Mouse (Mus musculus) lung, postnatal 0 days (tissue): ENCODE data around the gene Luzp1. TPM values are rescaled to one million over a fixed set of nuclear protein-coding genes. Genes with fewer than 3 reads are reported as not detected.

ENCODE experiments used
- ATAC-seq: fragments of 200-750 bp; cut with Nextera tagmentation; 2 replicates; pipeline ENCODE4 v1.8.0; 2017; ENCODE audit warnings: moderate library complexity
- DNase-seq: peaks from one replicate; pipeline ENCODE4 v3.0.0-alpha.2; 2016; ENCODE audit warnings: low spot score
- H3K27ac ChIP-seq: fragments of 300-500 bp; sonication (generic); 2 replicates; pipeline ENCODE4 v1.5.1; 2014; ENCODE audit warnings: antibody characterized with exemption, mild to moderate bottlenecking, low read length, mixed read lengths
- H3K27me3 ChIP-seq: fragments of 300-500 bp; sonication (generic); replicated peaks from 2 replicates; pipeline ENCODE4 v1.6.1; 2014; ENCODE audit warnings: low read length, mixed read lengths; ENCODE audit not compliant: insufficient read depth
- H3K36me3 ChIP-seq: fragments of 300-500 bp; sonication (generic); 2 replicates; pipeline ENCODE4 v1.6.1; 2014; ENCODE audit warnings: low read length, mixed read lengths; ENCODE audit not compliant: insufficient read depth
- H3K4me1 ChIP-seq: fragments of 300-500 bp; sonication (generic); 2 replicates; pipeline ENCODE4 v1.6.1; 2014; ENCODE audit warnings: antibody characterized with exemption, low read depth, low read length, mixed read lengths; ENCODE audit not compliant: insufficient read depth
- H3K4me2 ChIP-seq: fragments of 300-500 bp; sonication (generic); replicated peaks from 2 replicates; pipeline ENCODE4 v1.6.1; 2014; ENCODE audit warnings: low read depth, mild to moderate bottlenecking, low read length, moderate library complexity, mixed read lengths
- H3K4me3 ChIP-seq: fragments of 300-500 bp; sonication (generic); 2 replicates; pipeline ENCODE4 v1.5.1; 2014; ENCODE audit warnings: low read depth, low read length
- H3K9ac ChIP-seq: fragments of 300-500 bp; sonication (generic); replicated peaks from 2 replicates; pipeline ENCODE4 v1.6.1; 2014; ENCODE audit warnings: low read depth, mild to moderate bottlenecking
- H3K9me3 ChIP-seq: fragments of 300-500 bp; sonication (generic); 2 replicates; pipeline ENCODE4 v1.6.1; 2016; ENCODE audit warnings: low read length, mixed read lengths
- CTCF ChIP-seq: IDR thresholded peaks from 2 replicates; pipeline ENCODE4 v1.5.1; 2016; ENCODE audit warnings: antibody characterized with exemption, mild to moderate bottlenecking
- EP300 ChIP-seq: IDR thresholded peaks from 2 replicates; pipeline ENCODE4 v1.6.1; 2016; ENCODE audit warnings: antibody characterized with exemption, mild to moderate bottlenecking, control low read depth
- WGBS: fragments of 180-500 bp; shearing (Covaris S2); extraction: QIAGEN DNeasy Blood & Tissue Kit; methylation state at CpG from one replicate; pipeline ENCODE4 v1.1.7; 2014; 5-methylcytosine and 5-hydroxymethylcytosine counted together
- polyA plus RNA-seq: library from polyadenylated mRNA; unstranded; fragments of >200 nt; fragmentation: Nextera tagmentation; extraction: Ambion mirVana; gene quantifications from 2 replicates; pipeline ENCODE4 v1.2.1, GENCODE M21; 2015

The Luzp1 gene
- polyA plus RNA-seq, 1 experiment from 2014 or later, result 109 TPM

DNA sequence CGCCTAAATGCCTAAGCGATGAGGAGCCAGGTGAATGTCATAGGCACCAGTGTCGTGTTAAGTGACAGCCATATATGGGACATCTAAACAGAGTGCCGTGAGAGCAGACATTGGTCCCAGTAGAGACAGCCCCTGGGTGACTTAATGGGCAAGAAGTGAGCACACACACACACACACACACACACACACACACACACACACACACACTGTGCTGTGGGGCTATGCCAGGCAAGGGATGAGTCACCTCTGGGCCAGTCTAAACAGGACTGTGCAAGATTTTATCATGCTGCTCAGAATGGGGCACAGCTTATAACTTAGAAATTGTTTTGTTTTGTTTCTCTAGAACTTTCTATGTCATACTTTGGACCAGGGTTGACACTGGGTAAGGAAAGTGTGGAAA, 35.5 kb upstream of the Luzp1 start:
- TF ChIP-seq EP300 (0 out of 2 replicates have a peak, but pooled peaks have one; percentile 22), CTCF (no peak)
- peak; percentile 79 for ATAC-seq
- no peaks in the 10 kb centered on the region for H3K27me3 ChIP-seq
- H3K4me2 ChIP-seq, result no peak overlapping the region
- H3K27ac ChIP-seq, result no peak overlapping the region
- WGBS, result 79% methylated on average over 4 of the region's 4 CpGs
- no peaks in the 10 kb centered on the region for H3K4me1 ChIP-seq
- no peak for DNase-seq
- no peaks in the 10 kb centered on the region for H3K9me3 ChIP-seq
- H3K4me3 ChIP-seq, result no peak overlapping the region
- no peaks in the 10 kb centered on the region for H3K36me3 ChIP-seq
- no peak overlapping the region for H3K9ac ChIP-seq

GRCm38 (mm10) chr4:136439106-136439505, 30.5 kb upstream of the Luzp1 start:
- H3K9me3 ChIP-seq, result no peaks in the 10 kb centered on the region
- H3K4me3 ChIP-seq, result no peak overlapping the region
- H3K36me3 ChIP-seq, result no peaks in the 10 kb centered on the region
- H3K27ac ChIP-seq, result no peak overlapping the region
- 53% methylated on average over 4 of the region's 4 CpGs for WGBS
- no peak overlapping the region for H3K4me2 ChIP-seq
- H3K4me1 ChIP-seq, result no peaks in the 10 kb centered on the region
- DNase-seq (peak; percentile 17), ATAC-seq (no peak)
- H3K27me3 ChIP-seq, result no peaks in the 10 kb centered on the region
- TF ChIP-seq CTCF (no peak), EP300 (no peak)
- no peak overlapping the region for H3K9ac ChIP-seq

DNA sequence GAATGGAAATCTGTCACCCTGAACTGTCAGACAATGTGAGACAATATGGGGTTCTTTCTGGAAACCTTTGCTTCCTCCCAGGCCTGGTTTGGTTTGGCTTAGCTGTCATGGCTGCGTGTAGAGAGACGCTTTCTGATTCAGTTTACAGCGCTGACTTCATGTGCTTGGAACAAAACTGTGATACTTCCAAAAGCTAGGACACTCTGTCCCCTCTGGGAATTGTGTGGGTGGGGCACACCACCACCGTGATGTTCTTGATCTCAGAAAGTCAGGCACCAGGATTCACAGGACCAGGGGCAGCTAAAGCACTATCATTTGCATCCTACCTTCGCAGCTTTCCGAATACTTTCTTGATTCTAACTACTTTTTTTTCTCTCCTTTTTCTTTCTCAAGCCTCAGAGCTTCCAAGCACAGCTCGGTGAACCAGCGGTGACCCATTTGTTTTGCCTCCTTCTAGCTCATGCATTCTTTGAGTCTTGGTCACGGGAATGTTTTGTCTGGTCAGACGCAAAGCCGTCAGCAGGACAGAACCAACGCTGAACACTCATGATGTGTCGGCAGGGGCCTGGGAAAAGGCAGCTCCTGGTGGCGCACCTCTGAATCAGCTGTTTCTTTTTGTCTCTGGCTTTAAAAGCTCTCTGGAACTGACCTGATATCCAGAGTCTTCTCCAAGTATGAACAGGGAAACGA, 28.1 kb upstream of the Luzp1 start:
- 62% methylated on average over 15 of the region's 15 CpGs for WGBS
- H3K36me3 ChIP-seq, result no peaks in the 10 kb centered on the region
- no peaks in the 10 kb centered on the region for H3K9me3 ChIP-seq
- no peak overlapping the region for H3K4me3 ChIP-seq
- no peak overlapping the region for H3K9ac ChIP-seq
- no peak for DNase-seq
- H3K4me2 ChIP-seq, result no peak overlapping the region
- H3K27me3 ChIP-seq, result no peaks in the 10 kb centered on the region
- no peaks in the 10 kb centered on the region for H3K4me1 ChIP-seq
- H3K27ac ChIP-seq, result no peak overlapping the region
- TF ChIP-seq EP300, result no peak
- no peak for TF ChIP-seq CTCF
- ATAC-seq, result peak; percentile 66

- DNase-seq, result no peak
- H3K4me2 ChIP-seq, result no peak overlapping the region
- ATAC-seq, result no peak
- 73% methylated on average over 4 of the region's 4 CpGs for WGBS
- no peaks in the 10 kb centered on the region for H3K27me3 ChIP-seq
- H3K9ac ChIP-seq, result no peak overlapping the region
- H3K4me1 ChIP-seq, result no peaks in the 10 kb centered on the region
- TF ChIP-seq CTCF, result no peak
- H3K36me3 ChIP-seq, result no peaks in the 10 kb centered on the region
- no peak overlapping the region for H3K4me3 ChIP-seq
- no peaks in the 10 kb centered on the region for H3K9me3 ChIP-seq
- H3K27ac ChIP-seq, result no peak overlapping the region
Observed at GRCm38 (mm10) chr4:136444561-136444960, 25.0 kb upstream of the Luzp1 start.

GRCm38 (mm10) chr4:136449795-136450194, 19.8 kb upstream of the Luzp1 start:
- no peak overlapping the region for H3K4me3 ChIP-seq
- WGBS, result 86% methylated on average over 5 of the region's 5 CpGs
- no peaks in the 10 kb centered on the region for H3K9me3 ChIP-seq
- no peak overlapping the region for H3K27ac ChIP-seq
- H3K4me1 ChIP-seq, result no peaks in the 10 kb centered on the region; the same call in 1 of the 2 replicates
- H3K27me3 ChIP-seq, result no peaks in the 10 kb centered on the region
- no peak overlapping the region for H3K9ac ChIP-seq
- ATAC-seq, result no peak
- no peak for TF ChIP-seq EP300
- no peak for TF ChIP-seq CTCF
- H3K36me3 ChIP-seq, result no peaks in the 10 kb centered on the region
- no peak for DNase-seq
- no peak overlapping the region for H3K4me2 ChIP-seq

GRCm38 (mm10) chr4:136450271-136450670, 19.3 kb upstream of the Luzp1 start:
- Histone ChIP-seq H3K4me3 (no peak overlapping the region), H3K4me2 (no peak overlapping the region), H3K9me3 (no peaks in the 10 kb centered on the region), H3K27me3 (no peaks in the 10 kb centered on the region), H3K4me1 (no peaks in the 10 kb centered on the region; the same call in 1 of the 2 replicates), H3K27ac (no peak overlapping the region), H3K36me3 (no peaks in the 10 kb centered on the region), H3K9ac (no peak overlapping the region)
- no peak for ATAC-seq
- 58% methylated on average over 4 of the region's 4 CpGs for WGBS
- TF ChIP-seq EP300 (no peak), CTCF (no peak)
- DNase-seq, result no peak

- Histone ChIP-seq H3K4me3 (no peak overlapping the region), H3K9me3 (no peaks in the 10 kb centered on the region), H3K27me3 (no peaks in the 10 kb centered on the region), H3K36me3 (no peaks in the 10 kb centered on the region), H3K4me1 (no peaks in the 10 kb centered on the region; the same call in 1 of the 2 replicates), H3K4me2 (no peak overlapping the region), H3K27ac (no peak overlapping the region), H3K9ac (no peak overlapping the region)
- WGBS, result 5% methylated on average over 6 of the region's 6 CpGs
- ATAC-seq (no peak; the same call in 1 of the 2 replicates), DNase-seq (no peak)
- TF ChIP-seq CTCF, result no peak
- TF ChIP-seq EP300, result no peak
Observed at GRCm38 (mm10) chr4:136451564-136451963, 18.0 kb upstream of the Luzp1 start.
